Mouse (Mus musculus) small intestine, adult 2 months (tissue): ENCODE data around the gene Exosc6.
A peak's percentile ranks its signal among the peaks of the same experiment; 100 is the strongest.

ENCODE experiments used
- CTCF ChIP-seq: fragments of 200-500 bp; IDR thresholded peaks from 2 replicates; pipeline ENCODE4 v1.5.1; 2012; ENCODE audit warnings: low read depth, mild to moderate bottlenecking, control low read depth, inconsistent platforms, low read length, moderate library complexity, mixed read lengths; ENCODE audit not compliant: insufficient replicate concordance, insufficient read length; ENCODE audit errors: extremely low read depth
- POLR2A ChIP-seq: fragments of 200-500 bp; IDR thresholded peaks from 2 replicates; pipeline ENCODE4 v1.6.1; 2012; ENCODE audit warnings: low read depth, mild to moderate bottlenecking, control low read depth, inconsistent platforms, low read length, moderate library complexity

GRCm38 (mm10) chr8:111062072-111062757 is 6.1 kb downstream of the Exosc6 start:
- TF ChIP-seq POLR2A (0 out of 2 replicates have a peak, but pooled peaks have one; percentile 14), CTCF (no peak)
